Mouse (Mus musculus): Measurements from ENCODE around the gene Scn3a. TPM values are rescaled to one million over a fixed set of nuclear protein-coding genes. Genes with fewer than 3 reads are reported as not detected.
A peak's percentile ranks its signal among the peaks of the same experiment; 100 is the strongest.
"Not testable (repeated sequence)": the region's sequence is repeated elsewhere in the genome, so short reads cannot be mapped to it uniquely, and the experiment has no call there.

Scn3a gene
- polyA plus RNA-seq, 1 experiment from 2014 or later: 39.9 TPM

GRCm38 (mm10) chr2:65481007-65481672, 86.3 kb downstream of the Scn3a start:
- Histone ChIP-seq H3K27ac (replicated peaks) (no peak overlapping the region), H3K4me2 (no peak overlapping the region), H3K4me3 (no peak overlapping the region), H3K36me3 (peaks cover 44% of the 10 kb centered on the region), H3K9ac (no peak overlapping the region), H3K9me3 (no peaks in the 10 kb centered on the region), H3K27me3 (no peaks in the 10 kb centered on the region), H3K4me1 (replicated peaks) (peaks cover 7% of the 10 kb centered on the region; the same call in 1 of the 2 replicates)
- WGBS: 88% methylated on average over 4 of the region's 4 CpGs
- ATAC-seq (ENCODE audit: low read depth): no peak

GRCm38 (mm10) chr2:65471311-65471882, 96.0 kb downstream of the Scn3a start:
- Histone ChIP-seq H3K9ac (no peak overlapping the region), H3K9me3 (no peaks in the 10 kb centered on the region), H3K4me2 (peak overlapping the region; percentile 9; the same call in 1 of the 2 replicates), H3K36me3 (peaks cover 47% of the 10 kb centered on the region), H3K27me3 (no peaks in the 10 kb centered on the region), H3K4me1 (replicated peaks) (peaks cover 7% of the 10 kb centered on the region; the same call in 1 of the 2 replicates), H3K27ac (replicated peaks) (peak overlapping the region; percentile 66), H3K4me3 (no peak overlapping the region)
- peak; percentile 75 for ATAC-seq (ENCODE audit: low read depth)
- WGBS: 50% methylated on average over 11 of the region's 11 CpGs

- no peak overlapping the region for H3K4me2 ChIP-seq
- no peak overlapping the region for H3K4me3 ChIP-seq
- no peak overlapping the region for H3K27ac ChIP-seq (replicated peaks)
- WGBS: 90% methylated on average over 5 of the region's 5 CpGs
- H3K4me1 ChIP-seq (replicated peaks): no peaks in the 10 kb centered on the region
- ATAC-seq (ENCODE audit: low read depth): no peak
- no peaks in the 10 kb centered on the region for H3K9me3 ChIP-seq
- no peaks in the 10 kb centered on the region for H3K27me3 ChIP-seq
- no peak overlapping the region for H3K9ac ChIP-seq
- peaks cover 72% of the 10 kb centered on the region for H3K36me3 ChIP-seq
These were observed 101.7 kb downstream of the Scn3a start for GRCm38 (mm10) chr2:65465694-65466093.

- Histone ChIP-seq H3K9ac (no peak overlapping the region), H3K4me2 (no peak overlapping the region), H3K9me3 (no peaks in the 10 kb centered on the region), H3K27ac (replicated peaks) (no peak overlapping the region), H3K4me1 (replicated peaks) (peaks cover 4% of the 10 kb centered on the region), H3K4me3 (no peak overlapping the region), H3K27me3 (no peaks in the 10 kb centered on the region), H3K36me3 (no peaks in the 10 kb centered on the region)
- 94% methylated on average over 6 of the region's 6 CpGs for WGBS
- no peak for ATAC-seq (ENCODE audit: low read depth)
These were observed 113.7 kb downstream of the Scn3a start for GRCm38 (mm10) chr2:65453763-65454162.

- not testable (repeated sequence) for H3K9me3 ChIP-seq; H3K27ac ChIP-seq (replicated peaks); H3K36me3 ChIP-seq; H3K9ac ChIP-seq; ATAC-seq (ENCODE audit: low read depth); H3K4me3 ChIP-seq; H3K4me2 ChIP-seq; H3K27me3 ChIP-seq; H3K4me1 ChIP-seq (replicated peaks)
- WGBS: 95% methylated on average over 14 of the region's 14 CpGs
These were observed 115.9 kb downstream of the Scn3a start for GRCm38 (mm10) chr2:65451401-65452078.

- 41% methylated on average over 2 of the region's 2 CpGs for WGBS
- no peak overlapping the region for H3K4me3 ChIP-seq
- H3K36me3 ChIP-seq: no peaks in the 10 kb centered on the region
- no peak overlapping the region for H3K9ac ChIP-seq
- peak; percentile 75; the same call in 1 of the 2 replicates for ATAC-seq (ENCODE audit: low read depth)
- H3K4me1 ChIP-seq (replicated peaks): peaks cover 4% of the 10 kb centered on the region
- H3K9me3 ChIP-seq: no peaks in the 10 kb centered on the region
- H3K27ac ChIP-seq (replicated peaks): no peak overlapping the region; the same call in none of the 2 replicates
- H3K27me3 ChIP-seq: no peaks in the 10 kb centered on the region
- no peak overlapping the region for H3K4me2 ChIP-seq
These were observed 116.7 kb downstream of the Scn3a start for GRCm38 (mm10) chr2:65450449-65451360.

GRCm38 (mm10) chr2:65449126-65449828, 118.2 kb downstream of the Scn3a start:
- Histone ChIP-seq H3K9me3 (no peaks in the 10 kb centered on the region), H3K4me3 (no peak overlapping the region), H3K9ac (no peak overlapping the region), H3K27me3 (no peaks in the 10 kb centered on the region), H3K27ac (replicated peaks) (no peak overlapping the region), H3K4me2 (no peak overlapping the region), H3K4me1 (replicated peaks) (peaks cover 4% of the 10 kb centered on the region), H3K36me3 (no peaks in the 10 kb centered on the region)
- 93% methylated on average over 5 of the region's 5 CpGs for WGBS
- ATAC-seq (ENCODE audit: low read depth): no peak

- no peaks in the 10 kb centered on the region for H3K27me3 ChIP-seq
- H3K36me3 ChIP-seq: no peaks in the 10 kb centered on the region
- no peak for ATAC-seq (ENCODE audit: low read depth)
- H3K27ac ChIP-seq (replicated peaks): no peak overlapping the region
- H3K9ac ChIP-seq: no peak overlapping the region
- H3K9me3 ChIP-seq: no peaks in the 10 kb centered on the region
- peaks cover 6% of the 10 kb centered on the region for H3K4me1 ChIP-seq (replicated peaks)
- 84% methylated on average over 4 of the region's 4 CpGs for WGBS
- H3K4me2 ChIP-seq: no peak overlapping the region
- H3K4me3 ChIP-seq: no peak overlapping the region
These were observed 124.3 kb downstream of the Scn3a start for GRCm38 (mm10) chr2:65443082-65443481.

- H3K4me1 ChIP-seq (replicated peaks): peaks cover 6% of the 10 kb centered on the region
- WGBS: 50% methylated on average over 5 of the region's 5 CpGs
- ATAC-seq (ENCODE audit: low read depth): no peak
These were observed 125.9 kb downstream of the Scn3a start for GRCm38 (mm10) chr2:65441566-65441965.

GRCm38 (mm10) chr2:65441110-65441509, 126.3 kb downstream of the Scn3a start:
- WGBS: 62% methylated on average over 6 of the region's 6 CpGs
- H3K27ac ChIP-seq (replicated peaks): no peak overlapping the region
- no peaks in the 10 kb centered on the region for H3K9me3 ChIP-seq

More at GRCm38 (mm10) chr2:65441566-65441965, 125.9 kb downstream of the Scn3a start:
- no peak overlapping the region for H3K4me3 ChIP-seq
- no peak overlapping the region for H3K4me2 ChIP-seq
- H3K27ac ChIP-seq (replicated peaks): no peak overlapping the region
- H3K9me3 ChIP-seq: no peaks in the 10 kb centered on the region
- H3K27me3 ChIP-seq: no peaks in the 10 kb centered on the region
- H3K9ac ChIP-seq: no peak overlapping the region
- H3K36me3 ChIP-seq: no peaks in the 10 kb centered on the region

GRCm38 (mm10) chr2:65436917-65437316, 130.5 kb downstream of the Scn3a start:
- H3K4me2 ChIP-seq: no peak overlapping the region
- no peak overlapping the region for H3K27ac ChIP-seq (replicated peaks)
- H3K36me3 ChIP-seq: no peaks in the 10 kb centered on the region
- H3K9ac ChIP-seq: no peak overlapping the region
- 68% methylated on average over 1 of the region's 1 CpGs for WGBS
- no peaks in the 10 kb centered on the region for H3K9me3 ChIP-seq
- H3K4me1 ChIP-seq (replicated peaks): peaks cover 5% of the 10 kb centered on the region
- no peak for ATAC-seq (ENCODE audit: low read depth)
- no peak overlapping the region for H3K4me3 ChIP-seq
- H3K27me3 ChIP-seq: no peaks in the 10 kb centered on the region

More at GRCm38 (mm10) chr2:65441110-65441509, 126.3 kb downstream of the Scn3a start:
- H3K4me2 ChIP-seq: no peak overlapping the region
- peaks cover 6% of the 10 kb centered on the region for H3K4me1 ChIP-seq (replicated peaks)
- no peak overlapping the region for H3K4me3 ChIP-seq
- no peaks in the 10 kb centered on the region for H3K36me3 ChIP-seq
- H3K27me3 ChIP-seq: no peaks in the 10 kb centered on the region
- no peak overlapping the region for H3K9ac ChIP-seq
- ATAC-seq (ENCODE audit: low read depth): no peak

Measured in neural tube, embryonic 13.5 days (tissue).